Mouse (Mus musculus) midbrain, embryonic 14.5 days (tissue): ENCODE measurements at regions not wholly inside any gene's neighbourhood (a gene's known extent, or its start where the extent isn't known, plus 50 kb on each side); places are given as distances from the start of the nearest gene placed in this dataset.

Experiments
- ATAC-seq: fragments of 200-750 bp; cut with Nextera tagmentation; 2 replicates; pipeline ENCODE4 v1.8.0; 2017; ENCODE audit warnings: moderate number of reproducible peaks, moderate library complexity; ENCODE audit not compliant: low FRiP score, low TSS enrichment
- DNase-seq: peaks from one replicate; pipeline ENCODE4 v3.0.0-alpha.2; 2015
- H3K27ac ChIP-seq: fragments of 300-500 bp; sonication (generic); replicated peaks from 2 replicates; pipeline ENCODE4 v1.5.1; 2014; ENCODE audit warnings: mild to moderate bottlenecking, low read depth, low read length, moderate library complexity
- H3K27me3 ChIP-seq: fragments of 300-500 bp; sonication (generic); 2 replicates; pipeline ENCODE4 v1.6.1; 2014; ENCODE audit warnings: low read length, control low read depth, mixed read lengths; ENCODE audit not compliant: control insufficient read depth, insufficient read depth
- H3K36me3 ChIP-seq: fragments of 300-500 bp; sonication (generic); 2 replicates; pipeline ENCODE4 v1.6.1; 2014; ENCODE audit warnings: low read length, control low read depth; ENCODE audit not compliant: control insufficient read depth, insufficient read depth
- H3K4me1 ChIP-seq: fragments of 300-500 bp; sonication (generic); 2 replicates; pipeline ENCODE4 v1.6.1; 2014; ENCODE audit warnings: mild to moderate bottlenecking, antibody characterized with exemption, low read length, control low read depth; ENCODE audit not compliant: control insufficient read depth, insufficient read depth
- H3K4me2 ChIP-seq: fragments of 300-500 bp; sonication (generic); 2 replicates; pipeline ENCODE4 v1.6.1; 2014; ENCODE audit warnings: mild to moderate bottlenecking, low read length, moderate library complexity
- H3K4me3 ChIP-seq: fragments of 300-500 bp; sonication (generic); replicated peaks from 2 replicates; pipeline ENCODE4 v1.5.1; 2014; ENCODE audit warnings: low read depth, low read length
- H3K9ac ChIP-seq: fragments of 300-500 bp; sonication (generic); replicated peaks from 2 replicates; pipeline ENCODE4 v1.6.1; 2014; ENCODE audit warnings: mild to moderate bottlenecking, low read length, moderate library complexity
- H3K9me3 ChIP-seq: fragments of 300-500 bp; sonication (generic); 2 replicates; pipeline ENCODE4 v1.6.1; 2016; ENCODE audit warnings: low read length, control low read depth, mixed read lengths; ENCODE audit not compliant: control insufficient read depth
- WGBS: fragments of 180-500 bp; shearing (Covaris S2); extraction: QIAGEN DNeasy Blood & Tissue Kit; methylation state at CpG from one replicate; pipeline ENCODE4 v1.1.7; 2014; 5-methylcytosine and 5-hydroxymethylcytosine counted together

DNA sequence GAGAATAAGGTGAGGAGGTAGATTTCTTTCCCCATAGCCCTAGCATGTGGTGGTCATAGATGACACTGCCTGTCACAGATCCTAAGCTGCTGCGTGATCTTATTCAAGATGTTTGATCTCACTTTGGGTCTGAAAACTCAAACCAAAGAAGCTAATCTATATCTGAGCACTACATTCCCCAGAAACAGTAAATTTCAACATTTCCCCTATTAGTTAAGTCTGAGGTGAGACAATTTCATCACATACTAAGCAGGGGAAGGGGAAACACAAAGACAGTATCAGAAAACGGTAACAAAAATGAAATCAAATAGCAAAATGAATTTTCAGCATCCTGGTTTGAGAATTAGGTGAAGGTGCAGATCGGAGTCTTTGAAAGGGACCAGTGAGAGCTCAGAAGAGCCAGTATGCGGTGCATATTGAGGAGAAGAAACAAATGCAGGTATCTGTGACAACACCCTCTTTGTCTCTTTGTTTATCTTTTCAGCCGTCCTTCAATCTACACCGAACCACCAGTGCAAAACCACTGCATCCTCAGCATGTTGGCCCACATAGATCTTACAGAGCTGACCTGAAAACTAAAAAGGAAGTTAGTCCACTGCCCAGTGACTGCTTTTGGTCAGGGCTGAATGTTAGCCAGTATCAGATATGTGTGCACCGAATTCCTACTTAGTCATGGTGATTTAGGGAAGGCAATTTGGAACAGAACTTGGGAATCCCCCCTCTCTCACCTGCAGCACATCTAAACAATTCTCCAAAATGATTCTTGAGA lies 247.0 kb downstream of the Ets1 start:
- H3K4me3 ChIP-seq: no peak overlapping the region
- no peaks in the 10 kb centered on the region; the same call in 1 of the 2 replicates for H3K4me1 ChIP-seq
- H3K4me2 ChIP-seq: no peak overlapping the region
- no peaks in the 10 kb centered on the region for H3K9me3 ChIP-seq
- H3K36me3 ChIP-seq: no peaks in the 10 kb centered on the region
- no peak overlapping the region for H3K27ac ChIP-seq
- H3K9ac ChIP-seq: no peak overlapping the region
- ATAC-seq (no peak), DNase-seq (no peak)
- WGBS: 77% methylated on average over 7 of the region's 7 CpGs
- H3K27me3 ChIP-seq: no peaks in the 10 kb centered on the region

DNA sequence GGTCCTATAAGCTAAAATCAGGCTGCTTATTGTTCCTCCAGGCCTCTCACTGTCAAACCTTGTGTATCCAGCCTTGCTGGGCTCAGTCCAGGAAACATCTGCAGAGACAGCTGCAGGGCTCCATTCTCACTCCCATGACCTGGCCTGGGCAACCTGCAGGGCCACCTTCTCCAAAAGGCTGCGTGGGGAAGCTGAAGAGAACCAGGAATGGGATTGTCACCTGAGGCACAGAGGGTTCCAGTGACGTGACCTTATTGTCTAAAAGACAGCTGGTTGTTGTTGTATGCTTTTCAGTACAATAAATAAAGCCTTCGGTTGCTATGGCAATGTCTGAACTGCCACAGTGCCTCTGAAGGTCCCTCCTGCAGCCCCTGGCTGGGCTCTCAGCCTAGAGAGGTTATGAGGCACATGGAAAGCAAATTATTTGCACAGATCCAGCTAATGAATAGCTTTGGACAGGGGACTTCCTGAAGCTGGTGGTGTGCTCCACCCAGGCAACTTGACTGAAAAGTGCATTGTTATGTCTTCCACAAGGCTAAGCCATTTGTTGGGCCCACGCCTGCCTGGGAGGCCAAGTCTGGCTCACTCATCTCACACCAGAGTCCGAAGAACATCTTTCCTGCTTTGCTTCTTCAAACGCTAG lies 250.1 kb downstream of the Ets1 start:
- no peak overlapping the region for H3K4me3 ChIP-seq
- H3K36me3 ChIP-seq: no peaks in the 10 kb centered on the region
- H3K27me3 ChIP-seq: no peaks in the 10 kb centered on the region
- no peaks in the 10 kb centered on the region for H3K9me3 ChIP-seq
- no peaks in the 10 kb centered on the region; the same call in 1 of the 2 replicates for H3K4me1 ChIP-seq
- 48% methylated on average over 6 of the region's 6 CpGs for WGBS
- ATAC-seq (no peak), DNase-seq (peak; percentile 41)
- no peak overlapping the region for H3K27ac ChIP-seq
- H3K4me2 ChIP-seq: no peak overlapping the region
- no peak overlapping the region for H3K9ac ChIP-seq

DNA sequence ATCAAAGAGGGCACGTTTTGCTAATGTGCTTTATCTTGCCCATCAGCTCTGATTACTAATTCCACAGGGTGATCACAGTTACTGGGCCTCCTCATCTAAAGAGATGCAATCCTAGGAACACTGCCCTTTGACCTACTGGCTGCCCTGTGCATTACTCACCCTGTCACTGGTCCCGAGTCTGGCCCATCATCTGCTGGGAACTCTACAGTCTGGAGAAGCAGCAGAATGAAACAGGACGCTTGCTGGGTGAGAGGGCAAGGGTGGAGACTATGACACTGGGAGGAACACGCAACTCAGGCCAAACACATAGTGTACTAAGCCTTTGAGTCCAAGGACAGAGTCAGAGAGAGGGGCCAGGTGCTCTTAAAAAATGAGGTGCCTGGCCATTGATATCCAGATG lies 263.8 kb downstream of the Ets1 start:
- WGBS: 55% methylated on average over 4 of the region's 4 CpGs
- Histone ChIP-seq H3K9me3 (no peaks in the 10 kb centered on the region), H3K27ac (no peak overlapping the region), H3K4me3 (no peak overlapping the region), H3K9ac (no peak overlapping the region), H3K36me3 (no peaks in the 10 kb centered on the region), H3K4me2 (no peak overlapping the region), H3K27me3 (no peaks in the 10 kb centered on the region), H3K4me1 (no peaks in the 10 kb centered on the region)
- no peak for DNase-seq
- no peak for ATAC-seq

DNA sequence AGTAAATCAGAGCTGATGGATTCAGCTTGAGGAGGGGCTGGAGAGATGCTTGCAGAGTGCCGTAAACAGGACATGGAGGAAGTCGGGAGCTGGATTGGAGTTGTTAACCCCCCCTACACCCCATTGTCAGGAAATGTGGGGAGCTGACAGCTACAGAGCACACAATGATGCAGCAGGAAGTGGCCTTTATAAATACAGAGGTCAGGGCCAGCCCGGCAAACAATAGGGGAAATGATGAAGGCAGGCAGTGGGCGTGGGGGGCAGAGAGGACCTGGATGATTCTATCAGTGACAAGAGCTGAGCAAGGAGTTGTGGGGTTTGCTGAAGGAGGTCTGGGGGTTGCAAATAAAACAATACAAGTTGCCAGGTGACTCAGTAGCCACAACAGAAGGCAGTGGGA lies 265.3 kb downstream of the Ets1 start:
- ATAC-seq (no peak), DNase-seq (no peak)
- WGBS: 28% methylated on average over 4 of the region's 4 CpGs
- Histone ChIP-seq H3K36me3 (no peaks in the 10 kb centered on the region), H3K9me3 (no peaks in the 10 kb centered on the region), H3K27me3 (no peaks in the 10 kb centered on the region), H3K9ac (no peak overlapping the region), H3K27ac (no peak overlapping the region), H3K4me2 (no peak overlapping the region), H3K4me1 (no peaks in the 10 kb centered on the region), H3K4me3 (no peak overlapping the region)

- H3K36me3 ChIP-seq: no peaks in the 10 kb centered on the region
- no peak overlapping the region for H3K9ac ChIP-seq
- no peak overlapping the region for H3K4me2 ChIP-seq
- H3K27me3 ChIP-seq: no peaks in the 10 kb centered on the region
- no peak for ATAC-seq
- no peaks in the 10 kb centered on the region for H3K4me1 ChIP-seq
- WGBS: 82% methylated on average over 8 of the region's 8 CpGs
- no peaks in the 10 kb centered on the region for H3K9me3 ChIP-seq
- no peak overlapping the region for H3K27ac ChIP-seq
- no peak overlapping the region for H3K4me3 ChIP-seq
- DNase-seq: no peak
These were observed 270.3 kb downstream of the Ets1 start for GRCm38 (mm10) chr9:32906233-32906872.

GRCm38 (mm10) chr9:32910641-32911040 lies 274.6 kb downstream of the Ets1 start:
- Histone ChIP-seq H3K4me2 (no peak overlapping the region), H3K4me1 (no peaks in the 10 kb centered on the region), H3K9me3 (no peaks in the 10 kb centered on the region), H3K27ac (no peak overlapping the region), H3K27me3 (no peaks in the 10 kb centered on the region), H3K4me3 (no peak overlapping the region), H3K9ac (no peak overlapping the region), H3K36me3 (no peaks in the 10 kb centered on the region)
- 91% methylated on average over 7 of the region's 7 CpGs for WGBS
- DNase-seq (no peak), ATAC-seq (no peak)

DNA sequence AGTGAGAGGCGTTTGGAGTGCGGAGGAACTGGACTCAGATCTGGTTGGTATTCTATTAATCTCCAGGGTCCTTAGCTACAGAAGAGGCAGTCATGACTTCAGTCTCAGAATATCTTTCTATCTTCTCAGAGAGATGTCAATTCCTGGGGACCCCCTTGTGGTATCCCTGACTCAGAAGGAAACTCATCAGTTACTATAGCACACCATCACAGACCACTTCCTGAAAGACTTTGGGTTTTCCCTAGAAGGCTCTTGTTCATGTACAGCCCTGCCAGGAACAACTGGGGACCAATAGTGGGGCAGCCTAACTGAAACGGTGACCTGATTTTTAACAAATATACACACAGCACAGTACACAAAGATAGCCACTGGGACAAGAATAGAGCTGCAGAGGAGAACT lies 279.6 kb downstream of the Ets1 start:
- Histone ChIP-seq H3K27me3 (no peaks in the 10 kb centered on the region), H3K4me3 (no peak overlapping the region), H3K9me3 (no peaks in the 10 kb centered on the region), H3K36me3 (no peaks in the 10 kb centered on the region), H3K4me1 (no peaks in the 10 kb centered on the region), H3K27ac (no peak overlapping the region), H3K9ac (no peak overlapping the region), H3K4me2 (no peak overlapping the region)
- ATAC-seq: no peak
- 89% methylated on average over 3 of the region's 3 CpGs for WGBS
- DNase-seq: no peak

- no peak overlapping the region for H3K9ac ChIP-seq
- WGBS: 89% methylated on average over 3 of the region's 3 CpGs
- H3K27ac ChIP-seq: no peak overlapping the region
- no peaks in the 10 kb centered on the region for H3K27me3 ChIP-seq
- DNase-seq (no peak), ATAC-seq (no peak)
- no peaks in the 10 kb centered on the region for H3K9me3 ChIP-seq
- no peaks in the 10 kb centered on the region for H3K36me3 ChIP-seq
- H3K4me1 ChIP-seq: no peaks in the 10 kb centered on the region
- no peak overlapping the region for H3K4me2 ChIP-seq
- no peak overlapping the region for H3K4me3 ChIP-seq
These were observed 280.7 kb downstream of the Ets1 start for GRCm38 (mm10) chr9:32916731-32917130.

DNA sequence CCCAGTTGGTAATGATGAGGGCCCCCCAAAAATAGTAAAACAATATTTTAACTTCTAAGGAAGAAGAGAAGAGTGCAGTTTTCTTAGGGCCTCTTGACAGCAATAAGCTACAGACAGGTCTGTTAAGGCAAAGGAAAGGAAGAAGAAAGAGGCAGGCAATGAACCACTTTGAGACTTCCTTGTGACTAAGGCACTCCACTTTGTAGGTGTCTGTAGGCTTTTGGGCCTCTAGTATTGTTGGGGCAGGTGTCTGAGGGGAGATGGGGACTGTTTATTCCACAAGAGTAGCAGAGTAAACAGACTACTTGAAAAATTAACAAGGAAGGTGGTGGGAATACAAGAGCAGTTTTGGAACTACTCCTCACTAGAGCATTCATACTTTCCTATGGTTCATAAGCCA lies 287.9 kb downstream of the Ets1 start:
- Histone ChIP-seq H3K27ac (no peak overlapping the region), H3K9ac (no peak overlapping the region), H3K27me3 (no peaks in the 10 kb centered on the region), H3K4me2 (no peak overlapping the region), H3K4me3 (no peak overlapping the region), H3K36me3 (no peaks in the 10 kb centered on the region), H3K9me3 (no peaks in the 10 kb centered on the region), H3K4me1 (no peaks in the 10 kb centered on the region)
- ATAC-seq (no peak), DNase-seq (no peak)
